Mouse (Mus musculus) cerebellum, adult 2 months (tissue): ENCODE data around the gene C1rb.

Experiments
- CTCF ChIP-seq: fragments of 200-500 bp; IDR thresholded peaks from 2 replicates; pipeline ENCODE4 v1.5.1; 2011; ENCODE audit warnings: low read depth, mild to moderate bottlenecking, control low read depth, low read length, moderate library complexity, borderline replicate concordance; ENCODE audit not compliant: insufficient read depth
- POLR2A ChIP-seq: fragments of 200-500 bp; IDR thresholded peaks from 2 replicates; pipeline ENCODE4 v1.6.1; 2011; ENCODE audit warnings: low read length, control low read depth, borderline replicate concordance; ENCODE audit not compliant: insufficient read depth

DNA sequence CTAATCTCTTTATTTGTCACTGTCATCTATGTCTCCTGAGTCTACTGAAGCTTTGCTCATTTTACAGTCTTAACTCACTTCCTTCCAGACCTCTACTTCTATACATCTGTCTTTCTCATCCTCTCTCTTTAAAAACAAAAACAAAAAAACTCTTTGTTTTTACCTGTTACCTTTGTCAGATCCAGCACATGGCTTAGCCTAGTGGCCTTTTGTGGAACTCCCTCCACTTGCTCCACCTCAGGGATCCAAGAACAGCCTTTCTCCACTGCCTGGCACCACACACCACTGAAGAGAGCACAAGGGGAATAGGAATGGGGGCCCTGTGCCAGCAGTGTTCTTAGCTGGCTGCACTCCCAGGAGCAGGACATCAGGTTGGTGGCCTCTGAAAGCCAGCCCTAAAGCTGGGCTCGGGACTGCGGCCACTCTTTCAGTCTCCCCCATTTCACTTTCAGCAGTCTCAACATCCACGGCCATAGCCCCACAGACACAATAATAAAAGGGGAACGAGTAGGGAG is 22.1 kb downstream of the C1rb start:
- TF ChIP-seq CTCF: no peak
- TF ChIP-seq POLR2A: no peak
